In the genomic region with DNA sequence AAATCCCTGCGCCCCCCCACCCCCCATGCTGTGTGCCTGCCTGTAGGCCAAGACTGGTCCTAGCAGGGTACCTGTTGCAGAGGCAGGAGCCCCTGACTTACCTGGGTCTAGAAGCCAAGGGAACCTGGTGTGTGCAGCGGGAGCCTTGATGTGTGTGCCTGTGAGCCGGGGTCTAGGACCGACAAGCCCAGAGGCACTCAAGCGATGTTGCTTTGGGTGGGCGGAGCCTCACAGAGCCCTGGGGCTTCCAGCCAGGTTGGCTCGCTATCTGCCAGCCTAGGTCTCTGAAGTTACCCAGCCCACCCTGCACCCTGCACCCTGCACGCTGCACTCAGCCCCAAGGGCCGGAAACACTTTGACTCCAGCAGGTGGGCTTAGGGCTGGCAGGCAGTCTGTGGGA, we compare ENCODE assay signal across 13 mouse cellular contexts. TPM values are rescaled to one million over a fixed set of nuclear protein-coding genes. Genes with fewer than 3 reads are reported as not detected.
DNase-seq lines count a peak whose midpoint lies in the region; ATAC-seq and TF ChIP-seq lines count a peak whose summit lies in the region.
"Had no signal": no experiment of that assay in that cellular context is flagged by ENCODE, and none has a peak within 500 bp of the region (broad histone marks: within the 10 kb centered on the region; RNA-seq: fewer than 3 reads in every experiment).

No protein-coding gene starts in this region.

- intact Hi-C loops in heart, postnatal 25 days (cut with DNase I): no loop called here

- TF ChIP-seq POLR2A in lung, adult 2 months (IDR thresholded peaks at IDR 0.05; ENCODE audit: borderline replicate concordance, extremely low read depth, low read depth, low read length): no peak

- DNase-seq in heart, postnatal 25 days (ENCODE audit: low spot score): no peak
- peak; percentile 48 for DNase-seq in lung, embryonic 14.5 days
- no peak for DNase-seq in lung, adult 2 months
- no peak for DNase-seq in right cerebral cortex, postnatal 10 days (ENCODE audit: low spot score in 2 of 2)
- DNase-seq in urinary bladder, postnatal 10 days (ENCODE audit: low spot score): no peak
- DNase-seq: cerebellum, adult 18-20 months had no signal

- H3K4me2 ChIP-seq in heart, embryonic 11.5 days: peak overlapping the region; percentile 60
- H3K4me2 ChIP-seq in lung, embryonic 14.5 days: peak overlapping the region; percentile 31
- no peak overlapping the region for H3K4me2 ChIP-seq in embryonic facial prominence, embryonic 15.5 days (replicated peaks)
- peak overlapping the region; percentile 23 for H3K4me2 ChIP-seq in limb, embryonic 13.5 days (replicated peaks)

- no peaks in the 10 kb centered on the region for H3K9me3 ChIP-seq in heart, embryonic 11.5 days (replicated peaks; ENCODE audit: control insufficient read depth, low read length)
- H3K9me3 ChIP-seq in lung, embryonic 14.5 days (ENCODE audit: low read depth, low read length): no peaks in the 10 kb centered on the region
- H3K9me3 ChIP-seq in embryonic facial prominence, embryonic 15.5 days (replicated peaks): no peaks in the 10 kb centered on the region
- no peaks in the 10 kb centered on the region for H3K9me3 ChIP-seq in limb, embryonic 13.5 days

- no peaks in the 10 kb centered on the region for H3K36me3 ChIP-seq in heart, embryonic 11.5 days (ENCODE audit: control insufficient read depth, insufficient read depth, low read length)
- no peaks in the 10 kb centered on the region for H3K36me3 ChIP-seq in lung, embryonic 14.5 days (ENCODE audit: insufficient read depth)
- H3K36me3 ChIP-seq in embryonic facial prominence, embryonic 15.5 days: no peaks in the 10 kb centered on the region
- no peaks in the 10 kb centered on the region for H3K36me3 ChIP-seq in limb, embryonic 13.5 days

- peak overlapping the region; percentile 52; the same call in 1 of the 2 replicates for H3K9ac ChIP-seq in heart, embryonic 11.5 days (ENCODE audit: low read depth, low read length)
- H3K9ac ChIP-seq in lung, embryonic 14.5 days: no peak overlapping the region; the same call in 1 of the 2 replicates
- no peak overlapping the region for H3K9ac ChIP-seq in embryonic facial prominence, embryonic 15.5 days
- no peak overlapping the region for H3K9ac ChIP-seq in limb, embryonic 13.5 days

- no peaks in the 10 kb centered on the region for H3K27me3 ChIP-seq in heart, embryonic 11.5 days (ENCODE audit: control insufficient read depth, insufficient read depth, low read length)
- H3K27me3 ChIP-seq in lung, embryonic 14.5 days (ENCODE audit: insufficient read depth, low read length): no peaks in the 10 kb centered on the region
- H3K27me3 ChIP-seq in embryonic facial prominence, embryonic 15.5 days: peaks cover 14% of the 10 kb centered on the region; the same call in 1 of the 2 replicates
- H3K27me3 ChIP-seq in limb, embryonic 13.5 days: peaks cover 48% of the 10 kb centered on the region

- no peak for TF ChIP-seq CTCF in lung, embryonic 14.5 days (IDR thresholded peaks at IDR 0.05; ENCODE audit: low read depth)
- TF ChIP-seq CTCF in lung, adult 2 months (IDR thresholded peaks at IDR 0.05; ENCODE audit: insufficient read depth, low read length): no peak

- no peak for ATAC-seq in heart, embryonic 11.5 days (replicated peaks; ENCODE audit: insufficient number of reproducible peaks, low FRiP score, low TSS enrichment)
- peak; percentile 53 for ATAC-seq in lung, embryonic 14.5 days (ENCODE audit: insufficient read depth)
- 0 out of 2 replicates have a peak, but pooled peaks have one; percentile 21 for ATAC-seq in embryonic facial prominence, embryonic 15.5 days (ENCODE audit: insufficient number of reproducible peaks, low FRiP score, low TSS enrichment, low read depth)
- ATAC-seq in limb, embryonic 13.5 days (ENCODE audit: low FRiP score, low read depth): 0 out of 2 replicates have a peak, but pooled peaks have one; percentile 13

- H3K27ac ChIP-seq in heart, embryonic 11.5 days (ENCODE audit: low read depth, low read length): no peak overlapping the region
- no peak overlapping the region for H3K27ac ChIP-seq in lung, embryonic 14.5 days (ENCODE audit: low read depth)
- no peak overlapping the region for H3K27ac ChIP-seq in embryonic facial prominence, embryonic 15.5 days (replicated peaks)
- H3K27ac ChIP-seq in limb, embryonic 13.5 days: no peak overlapping the region
- H3K27ac ChIP-seq: layer of hippocampus, adult 2 months had no signal

- WGBS in heart, embryonic 11.5 days (ENCODE audit: insufficient replicate concordance): 17% methylated on average over 9 of the region's 9 CpGs
- WGBS in lung, embryonic 14.5 days: 19% methylated on average over 9 of the region's 9 CpGs
- 37% methylated on average over 9 of the region's 9 CpGs for WGBS in lung, adult 2 months
- 12% methylated on average over 9 of the region's 9 CpGs for WGBS in embryonic facial prominence, embryonic 15.5 days
- WGBS in limb, embryonic 13.5 days: 17% methylated on average over 9 of the region's 9 CpGs

- peaks cover 38% of the 10 kb centered on the region for H3K4me1 ChIP-seq in heart, embryonic 11.5 days (ENCODE audit: control insufficient read depth, insufficient read depth, low read length)
- H3K4me1 ChIP-seq in lung, embryonic 14.5 days (ENCODE audit: insufficient read depth): no peaks in the 10 kb centered on the region
- no peaks in the 10 kb centered on the region for H3K4me1 ChIP-seq in lung, adult 2 months (ENCODE audit: control insufficient read depth, insufficient read depth, low read length)
- peaks cover 21% of the 10 kb centered on the region for H3K4me1 ChIP-seq in embryonic facial prominence, embryonic 15.5 days
- peaks cover 40% of the 10 kb centered on the region for H3K4me1 ChIP-seq in limb, embryonic 13.5 days

- H3K4me3 ChIP-seq in heart, embryonic 11.5 days (ENCODE audit: low read depth, low read length): peak overlapping the region; percentile 18
- no peak overlapping the region for H3K4me3 ChIP-seq in lung, embryonic 14.5 days (ENCODE audit: low read depth, low read length)
- no peak overlapping the region for H3K4me3 ChIP-seq in lung, adult 2 months (replicated peaks; ENCODE audit: extremely low read depth, low read depth, low read length)
- no peak overlapping the region for H3K4me3 ChIP-seq in embryonic facial prominence, embryonic 15.5 days (replicated peaks)
- no peak overlapping the region for H3K4me3 ChIP-seq in limb, embryonic 13.5 days
- H3K4me3 ChIP-seq: layer of hippocampus, adult 2 months had no signal

RNA-seq across cellular contexts. Expression of a gene that starts 0.5 kb away (rescaled TPM):
- 64.5 TPM in 2 replicates for polyA plus RNA-seq in heart, embryonic 11.5 days (2014; fragmentation: Nextera tagmentation; extraction: Ambion mirVana)
- 10 to 100 TPM; 39.8 to 40.1 TPM for total RNA-seq in heart, postnatal 25 days (2021)
- polyA plus RNA-seq in lung, embryonic 14.5 days (2014; fragmentation: Nextera tagmentation; extraction: Ambion mirVana): 0.22 TPM in 1 of 2 replicates, not detected in the other
- not detected in 2 replicates for polyA plus RNA-seq in lung, adult 2 months (2012; rRNA removed)
- polyA plus RNA-seq in embryonic facial prominence, embryonic 15.5 days (2015; fragmentation: Nextera tagmentation; extraction: Ambion mirVana): 0.11 and 0.67 TPM in 2 replicates
- polyA plus RNA-seq in limb, embryonic 13.5 days (2015; fragmentation: Nextera tagmentation; extraction: Ambion mirVana): 0.17 and 0.22 TPM in 2 replicates
- total RNA-seq: layer of hippocampus, adult 2 months; neutrophil, adult 5-6 weeks had no signal

RNA-seq across cellular contexts. Expression of a gene that starts 37.5 kb away (rescaled TPM):
- polyA plus RNA-seq in heart, embryonic 11.5 days (2014; fragmentation: Nextera tagmentation; extraction: Ambion mirVana): not detected in 2 replicates
- total RNA-seq in heart, postnatal 25 days (2021): 1 to 10 TPM in 1 of 2 experiments, under 1 TPM in 1; 0.75 to 1.4 TPM
- not detected in 2 replicates for polyA plus RNA-seq in lung, embryonic 14.5 days (2014; fragmentation: Nextera tagmentation; extraction: Ambion mirVana)
- not detected in 2 replicates for polyA plus RNA-seq in lung, adult 2 months (2012; rRNA removed)
- polyA plus RNA-seq in embryonic facial prominence, embryonic 15.5 days (2015; fragmentation: Nextera tagmentation; extraction: Ambion mirVana): not detected in 2 replicates
- polyA plus RNA-seq in limb, embryonic 13.5 days (2015; fragmentation: Nextera tagmentation; extraction: Ambion mirVana): not detected in 2 replicates
- total RNA-seq: layer of hippocampus, adult 2 months; neutrophil, adult 5-6 weeks had no signal
- polyA plus RNA-seq: C2C12; frontal cortex, adult 2 months had no signal

RNA-seq across cellular contexts. Expression of a gene that starts 57.6 kb away (rescaled TPM):
- polyA plus RNA-seq in heart, embryonic 11.5 days (2014; fragmentation: Nextera tagmentation; extraction: Ambion mirVana): 117 and 119 TPM in 2 replicates
- total RNA-seq in heart, postnatal 25 days (2021): 10 to 100 TPM; 75.9 to 77.2 TPM
- polyA plus RNA-seq in lung, embryonic 14.5 days (2014; fragmentation: Nextera tagmentation; extraction: Ambion mirVana): 130 and 134 TPM in 2 replicates
- 22.4 and 22.9 TPM in 2 replicates for polyA plus RNA-seq in lung, adult 2 months (2012; rRNA removed)
- polyA plus RNA-seq in embryonic facial prominence, embryonic 15.5 days (2015; fragmentation: Nextera tagmentation; extraction: Ambion mirVana): 131 TPM in 2 replicates
- 144 and 145 TPM in 2 replicates for polyA plus RNA-seq in limb, embryonic 13.5 days (2015; fragmentation: Nextera tagmentation; extraction: Ambion mirVana)

Comparison
In these comparisons a context has a peak if more than half of its experiments do, and no peak if none do; other contexts are left out.
1. RNA of a gene that starts 0.5 kb away (polyA plus RNA-seq): 64.5 TPM in heart, embryonic 11.5 days; 0.22 TPM in lung, embryonic 14.5 days, 0.17 to 0.22 TPM in limb, embryonic 13.5 days, not detected in lung, adult 2 months and 0.11 to 0.67 TPM in embryonic facial prominence, embryonic 15.5 days; every median in the first group is over 10 times any median in the second.